Mouse (Mus musculus): ENCODE results near the gene Rbm33. TPM values are rescaled to one million over a fixed set of nuclear protein-coding genes. Genes with fewer than 3 reads are reported as not detected.

Rbm33 gene
- polyA plus RNA-seq, 1 experiment from 2014 or later, result 6.4 TPM

- WGBS (ENCODE audit: insufficient replicate concordance), result 73% methylated on average over 1 of the region's 1 CpGs
- H3K36me3 ChIP-seq (replicated peaks), result peaks cover 49% of the 10 kb centered on the region
- no peak for ATAC-seq (ENCODE audit: insufficient read depth)
Measured at GRCm38 (mm10) chr5:28382289-28382688, 65.4 kb downstream of the Rbm33 start.

GRCm38 (mm10) chr5:28386783-28387182 lies 69.9 kb downstream of the Rbm33 start:
- Histone ChIP-seq H3K9me3 (replicated peaks) (no peaks in the 10 kb centered on the region), H3K36me3 (replicated peaks) (peaks cover 64% of the 10 kb centered on the region), H3K4me1 (replicated peaks) (no peaks in the 10 kb centered on the region), H3K4me3 (replicated peaks) (no peak overlapping the region), H3K27ac (replicated peaks) (no peak overlapping the region), H3K27me3 (no peaks in the 10 kb centered on the region), H3K4me2 (no peak overlapping the region), H3K9ac (no peak overlapping the region)
- no peak for ATAC-seq (ENCODE audit: insufficient read depth)
- 80% methylated on average over 3 of the region's 3 CpGs for WGBS (ENCODE audit: insufficient replicate concordance)

More at GRCm38 (mm10) chr5:28382289-28382688, 65.4 kb downstream of the Rbm33 start:
- Histone ChIP-seq H3K9ac (no peak overlapping the region), H3K9me3 (replicated peaks) (no peaks in the 10 kb centered on the region), H3K27me3 (no peaks in the 10 kb centered on the region), H3K4me1 (replicated peaks) (no peaks in the 10 kb centered on the region), H3K4me3 (replicated peaks) (no peak overlapping the region), H3K4me2 (no peak overlapping the region), H3K27ac (replicated peaks) (no peak overlapping the region)

- no peak for ATAC-seq (ENCODE audit: insufficient read depth)
- WGBS (ENCODE audit: insufficient replicate concordance), result 87% methylated on average over 9 of the region's 9 CpGs
- Histone ChIP-seq H3K4me2 (no peak overlapping the region), H3K27ac (replicated peaks) (no peak overlapping the region), H3K36me3 (replicated peaks) (peaks cover 65% of the 10 kb centered on the region), H3K27me3 (no peaks in the 10 kb centered on the region), H3K9ac (no peak overlapping the region), H3K4me1 (replicated peaks) (no peaks in the 10 kb centered on the region), H3K9me3 (replicated peaks) (no peaks in the 10 kb centered on the region), H3K4me3 (replicated peaks) (no peak overlapping the region)
Measured at GRCm38 (mm10) chr5:28387531-28388179, 70.7 kb downstream of the Rbm33 start.

- H3K27me3 ChIP-seq, result no peaks in the 10 kb centered on the region
- no peak overlapping the region for H3K27ac ChIP-seq (replicated peaks)
- H3K9ac ChIP-seq, result no peak overlapping the region
- no peak for ATAC-seq (ENCODE audit: insufficient read depth)
- no peak overlapping the region for H3K4me3 ChIP-seq (replicated peaks)
- peaks cover 64% of the 10 kb centered on the region for H3K36me3 ChIP-seq (replicated peaks)
- no peak overlapping the region for H3K4me2 ChIP-seq
- H3K9me3 ChIP-seq (replicated peaks), result no peaks in the 10 kb centered on the region
- no peaks in the 10 kb centered on the region for H3K4me1 ChIP-seq (replicated peaks)
- 47% methylated on average over 3 of the region's 3 CpGs for WGBS (ENCODE audit: insufficient replicate concordance)
Measured at GRCm38 (mm10) chr5:28388184-28388583, 71.3 kb downstream of the Rbm33 start.

- ATAC-seq (ENCODE audit: insufficient read depth), result no peak
- Histone ChIP-seq H3K4me2 (no peak overlapping the region), H3K27me3 (no peaks in the 10 kb centered on the region), H3K9me3 (replicated peaks) (no peaks in the 10 kb centered on the region), H3K4me1 (replicated peaks) (no peaks in the 10 kb centered on the region), H3K27ac (replicated peaks) (no peak overlapping the region), H3K9ac (no peak overlapping the region), H3K4me3 (replicated peaks) (no peak overlapping the region), H3K36me3 (replicated peaks) (peaks cover 78% of the 10 kb centered on the region)
- WGBS (ENCODE audit: insufficient replicate concordance), result 89% methylated on average over 6 of the region's 6 CpGs
Measured at GRCm38 (mm10) chr5:28390189-28390588, 73.3 kb downstream of the Rbm33 start.

- Histone ChIP-seq H3K36me3 (replicated peaks) (peaks cover 65% of the 10 kb centered on the region), H3K9me3 (replicated peaks) (no peaks in the 10 kb centered on the region), H3K27me3 (no peaks in the 10 kb centered on the region), H3K4me1 (replicated peaks) (no peaks in the 10 kb centered on the region), H3K4me3 (replicated peaks) (no peak overlapping the region), H3K9ac (no peak overlapping the region), H3K4me2 (no peak overlapping the region), H3K27ac (replicated peaks) (no peak overlapping the region)
- 88% methylated on average over 2 of the region's 2 CpGs for WGBS (ENCODE audit: insufficient replicate concordance)
- ATAC-seq (ENCODE audit: insufficient read depth), result no peak
Measured at GRCm38 (mm10) chr5:28397344-28397743, 80.4 kb downstream of the Rbm33 start.

- Histone ChIP-seq H3K4me1 (replicated peaks) (no peaks in the 10 kb centered on the region), H3K9me3 (replicated peaks) (no peaks in the 10 kb centered on the region), H3K27me3 (no peaks in the 10 kb centered on the region), H3K27ac (replicated peaks) (no peak overlapping the region), H3K9ac (no peak overlapping the region), H3K4me2 (no peak overlapping the region), H3K4me3 (replicated peaks) (no peak overlapping the region), H3K36me3 (replicated peaks) (peaks cover 69% of the 10 kb centered on the region)
- WGBS (ENCODE audit: insufficient replicate concordance), result 73% methylated on average over 3 of the region's 3 CpGs
- ATAC-seq (ENCODE audit: insufficient read depth), result no peak
Measured at GRCm38 (mm10) chr5:28398736-28399135, 81.8 kb downstream of the Rbm33 start.

- no peak overlapping the region for H3K4me3 ChIP-seq (replicated peaks)
- H3K9ac ChIP-seq, result no peak overlapping the region
- no peak for ATAC-seq (ENCODE audit: insufficient read depth)
- H3K4me2 ChIP-seq, result no peak overlapping the region
- no peaks in the 10 kb centered on the region for H3K9me3 ChIP-seq (replicated peaks)
- H3K36me3 ChIP-seq (replicated peaks), result peaks cover 60% of the 10 kb centered on the region
- no peaks in the 10 kb centered on the region for H3K4me1 ChIP-seq (replicated peaks)
- no peak overlapping the region for H3K27ac ChIP-seq (replicated peaks)
- 61% methylated on average over 2 of the region's 2 CpGs for WGBS (ENCODE audit: insufficient replicate concordance)
- no peaks in the 10 kb centered on the region for H3K27me3 ChIP-seq
Measured at GRCm38 (mm10) chr5:28399451-28400115, 82.7 kb downstream of the Rbm33 start.

GRCm38 (mm10) chr5:28402756-28403155 lies 85.8 kb downstream of the Rbm33 start:
- Histone ChIP-seq H3K4me1 (replicated peaks) (no peaks in the 10 kb centered on the region), H3K4me2 (no peak overlapping the region), H3K27ac (replicated peaks) (no peak overlapping the region), H3K4me3 (replicated peaks) (no peak overlapping the region), H3K9me3 (replicated peaks) (no peaks in the 10 kb centered on the region), H3K9ac (no peak overlapping the region), H3K27me3 (no peaks in the 10 kb centered on the region), H3K36me3 (replicated peaks) (peaks cover 39% of the 10 kb centered on the region)
- WGBS (ENCODE audit: insufficient replicate concordance), result 85% methylated on average over 1 of the region's 1 CpGs
- ATAC-seq (ENCODE audit: insufficient read depth), result no peak

- ATAC-seq (ENCODE audit: insufficient read depth), result no peak
- Histone ChIP-seq H3K4me2 (no peak overlapping the region), H3K4me3 (replicated peaks) (no peak overlapping the region), H3K27me3 (no peaks in the 10 kb centered on the region), H3K9me3 (replicated peaks) (no peaks in the 10 kb centered on the region), H3K4me1 (replicated peaks) (no peaks in the 10 kb centered on the region), H3K27ac (replicated peaks) (no peak overlapping the region), H3K36me3 (replicated peaks) (peaks cover 46% of the 10 kb centered on the region), H3K9ac (no peak overlapping the region)
- 75% methylated on average over 3 of the region's 3 CpGs for WGBS (ENCODE audit: insufficient replicate concordance)
Measured at GRCm38 (mm10) chr5:28406662-28407061, 89.7 kb downstream of the Rbm33 start.

GRCm38 (mm10) chr5:28412006-28412685 lies 95.2 kb downstream of the Rbm33 start:
- H3K4me2 ChIP-seq, result no peak overlapping the region
- H3K27ac ChIP-seq (replicated peaks), result no peak overlapping the region
- no peaks in the 10 kb centered on the region for H3K27me3 ChIP-seq
- no peak overlapping the region for H3K4me3 ChIP-seq (replicated peaks)
- H3K4me1 ChIP-seq (replicated peaks), result no peaks in the 10 kb centered on the region
- peaks cover 88% of the 10 kb centered on the region for H3K36me3 ChIP-seq (replicated peaks)
- no peaks in the 10 kb centered on the region for H3K9me3 ChIP-seq (replicated peaks)
- no peak overlapping the region for H3K9ac ChIP-seq
- ATAC-seq (ENCODE audit: insufficient read depth), result no peak
- 79% methylated on average over 2 of the region's 2 CpGs for WGBS (ENCODE audit: insufficient replicate concordance)

All from liver, embryonic 15.5 days (tissue).